Mouse (Mus musculus): ENCODE results near the gene Frat1. TPM values are rescaled to one million over a fixed set of nuclear protein-coding genes. Genes with fewer than 3 reads are reported as not detected.
A peak's percentile ranks its signal among the peaks of the same experiment; 100 is the strongest.

Gene Frat1
- polyA plus RNA-seq, 1 experiment from 2014 or later, result 31.4 TPM

DNA sequence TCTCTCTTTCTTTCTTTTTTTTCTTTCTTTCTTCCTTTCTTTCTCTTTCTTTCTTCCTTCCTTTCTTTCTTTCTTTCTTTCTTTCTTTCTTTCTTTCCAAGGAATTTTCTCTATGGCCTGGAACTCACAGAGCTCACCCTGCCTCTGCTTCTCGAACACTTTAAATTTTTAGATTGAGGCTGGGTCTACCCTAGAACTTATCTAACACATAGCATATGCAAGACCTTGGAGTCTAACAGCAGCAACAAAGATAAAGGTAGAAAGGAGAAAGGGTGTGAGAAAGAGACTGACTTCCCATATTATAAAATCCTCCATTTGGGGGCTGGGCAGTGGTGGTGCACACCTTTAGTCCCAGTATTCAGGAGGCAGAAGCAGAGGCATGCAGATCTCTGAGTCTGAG lies 7.2 kb upstream of the Frat1 start:
- no peak overlapping the region for H3K9ac ChIP-seq (replicated peaks; ENCODE audit: low read depth, low read length)
- H3K27ac ChIP-seq (ENCODE audit: low read depth, low read length), result no peak overlapping the region
- H3K9me3 ChIP-seq (ENCODE audit: control insufficient read depth, low read length), result no peaks in the 10 kb centered on the region
- H3K4me1 ChIP-seq (ENCODE audit: control insufficient read depth, insufficient read depth, low read length), result no peaks in the 10 kb centered on the region
- ATAC-seq (ENCODE audit: low read depth), result no peak
- no peaks in the 10 kb centered on the region for H3K27me3 ChIP-seq (ENCODE audit: control insufficient read depth, insufficient read depth, low read length)
- no peak overlapping the region for H3K4me2 ChIP-seq (ENCODE audit: low read depth, low read length)
- 88% methylated on average over 1 of the region's 1 CpGs for WGBS
- no peak overlapping the region for H3K4me3 ChIP-seq (ENCODE audit: low read depth, low read length)
- H3K36me3 ChIP-seq (ENCODE audit: control insufficient read depth, insufficient read depth, low read length), result no peaks in the 10 kb centered on the region

- H3K36me3 ChIP-seq (ENCODE audit: control insufficient read depth, insufficient read depth, low read length), result no peaks in the 10 kb centered on the region
- no peaks in the 10 kb centered on the region for H3K4me1 ChIP-seq (ENCODE audit: control insufficient read depth, insufficient read depth, low read length)
- H3K4me2 ChIP-seq (ENCODE audit: low read depth, low read length), result no peak overlapping the region
- no peaks in the 10 kb centered on the region for H3K27me3 ChIP-seq (ENCODE audit: control insufficient read depth, insufficient read depth, low read length)
- H3K9me3 ChIP-seq (ENCODE audit: control insufficient read depth, low read length), result no peaks in the 10 kb centered on the region
- 86% methylated on average over 5 of the region's 5 CpGs for WGBS
- H3K9ac ChIP-seq (replicated peaks; ENCODE audit: low read depth, low read length), result no peak overlapping the region
- H3K4me3 ChIP-seq (ENCODE audit: low read depth, low read length), result no peak overlapping the region
- no peak overlapping the region for H3K27ac ChIP-seq (ENCODE audit: low read depth, low read length)
- no peak for ATAC-seq (ENCODE audit: low read depth)
Observed at GRCm38 (mm10) chr19:41824950-41825349, 4.8 kb upstream of the Frat1 start.

- H3K9ac ChIP-seq (replicated peaks; ENCODE audit: low read depth, low read length), result no peak overlapping the region
- no peaks in the 10 kb centered on the region for H3K9me3 ChIP-seq (ENCODE audit: control insufficient read depth, low read length)
- H3K27me3 ChIP-seq (ENCODE audit: control insufficient read depth, insufficient read depth, low read length), result no peaks in the 10 kb centered on the region
- peaks cover 4% of the 10 kb centered on the region for H3K4me1 ChIP-seq (ENCODE audit: control insufficient read depth, insufficient read depth, low read length)
- H3K4me2 ChIP-seq (ENCODE audit: low read depth, low read length), result no peak overlapping the region
- no peaks in the 10 kb centered on the region for H3K36me3 ChIP-seq (ENCODE audit: control insufficient read depth, insufficient read depth, low read length)
- H3K27ac ChIP-seq (ENCODE audit: low read depth, low read length), result no peak overlapping the region
- WGBS, result 50% methylated on average over 3 of the region's 3 CpGs
- no peak overlapping the region for H3K4me3 ChIP-seq (ENCODE audit: low read depth, low read length)
- ATAC-seq (ENCODE audit: low read depth), result no peak
Observed at GRCm38 (mm10) chr19:41826529-41826928, 3.2 kb upstream of the Frat1 start.

DNA sequence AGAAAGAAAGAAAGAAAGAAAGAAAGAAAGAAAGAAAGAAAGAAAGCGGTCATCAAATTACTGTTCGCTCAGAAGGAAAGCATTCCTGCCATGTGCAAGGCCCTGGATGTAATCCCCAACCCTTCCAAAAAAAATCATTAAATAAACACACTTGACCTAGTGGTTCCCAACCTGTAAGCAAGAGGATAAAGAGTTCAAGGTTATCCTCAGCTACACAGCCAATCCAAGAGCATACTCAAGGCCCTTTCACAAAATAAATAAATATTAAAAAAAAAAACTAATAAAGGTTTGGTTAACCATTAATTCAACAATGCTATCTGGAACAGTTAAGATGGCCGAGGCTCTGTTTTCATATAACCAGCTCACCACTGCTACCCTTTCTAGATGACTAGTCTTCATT lies 829 bp upstream of the Frat1 start:
- Histone ChIP-seq H3K27me3 (ENCODE audit: control insufficient read depth, insufficient read depth, low read length) (no peaks in the 10 kb centered on the region), H3K27ac (ENCODE audit: low read depth, low read length) (peak overlapping the region; percentile 91), H3K4me1 (ENCODE audit: control insufficient read depth, insufficient read depth, low read length) (peaks cover 23% of the 10 kb centered on the region), H3K4me3 (ENCODE audit: low read depth, low read length) (peak overlapping the region; percentile 68; the same call in 1 of the 2 replicates), H3K36me3 (ENCODE audit: control insufficient read depth, insufficient read depth, low read length) (no peaks in the 10 kb centered on the region), H3K9me3 (ENCODE audit: control insufficient read depth, low read length) (no peaks in the 10 kb centered on the region), H3K9ac (replicated peaks; ENCODE audit: low read depth, low read length) (0 out of 2 replicates have a peak overlapping the region, but pooled peaks have one; percentile 29), H3K4me2 (ENCODE audit: low read depth, low read length) (peak overlapping the region; percentile 94)
- no peak for ATAC-seq (ENCODE audit: low read depth)
- 70% methylated on average over 3 of the region's 3 CpGs for WGBS

DNA sequence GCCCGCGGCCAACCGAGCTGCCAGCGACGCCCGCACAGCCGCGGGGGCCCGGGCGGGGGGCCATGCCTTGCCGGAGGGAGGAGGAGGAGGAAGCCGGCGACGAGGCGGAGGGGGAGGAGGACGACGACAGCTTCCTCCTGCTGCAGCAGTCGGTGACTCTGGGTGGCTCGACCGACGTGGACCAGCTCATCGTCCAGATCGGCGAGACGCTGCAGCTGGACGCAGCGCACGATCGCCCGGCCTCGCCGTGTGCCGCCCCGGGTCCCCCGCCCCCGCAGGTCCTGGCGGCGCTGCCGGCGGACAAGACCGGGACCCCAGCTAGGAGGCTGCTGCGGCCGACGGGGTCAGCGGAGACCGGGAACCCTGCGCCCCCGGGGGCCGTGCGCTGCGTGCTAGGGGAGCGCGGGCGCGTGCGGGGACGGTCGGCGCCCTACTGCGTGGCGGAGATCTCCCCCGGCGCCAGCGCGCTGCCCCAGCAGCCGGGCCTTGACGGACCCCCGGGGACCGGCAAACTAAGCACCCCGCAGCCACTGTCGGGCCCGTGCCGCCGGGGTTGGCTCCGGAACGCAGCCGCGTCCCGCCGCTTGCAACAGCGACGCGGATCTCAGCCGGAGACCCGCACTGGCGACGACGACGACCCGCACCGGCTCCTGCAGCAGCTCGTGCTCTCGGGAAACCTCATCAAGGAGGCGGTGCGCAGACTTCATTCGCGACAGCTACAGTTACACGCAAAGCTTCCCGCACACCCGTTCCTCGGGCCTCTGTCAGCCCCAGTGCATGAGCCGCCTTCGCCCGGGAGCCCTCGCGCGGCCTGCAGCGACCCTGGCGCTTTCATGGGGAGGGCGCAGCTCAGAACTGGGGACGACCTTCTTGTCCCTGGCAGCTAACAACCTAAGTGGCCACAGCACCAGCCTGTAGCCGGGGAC lies 599 bp downstream of the Frat1 start:
- Histone ChIP-seq H3K4me1 (ENCODE audit: control insufficient read depth, insufficient read depth, low read length) (peaks cover 23% of the 10 kb centered on the region), H3K27ac (ENCODE audit: low read depth, low read length) (peak overlapping the region; percentile 91), H3K4me2 (ENCODE audit: low read depth, low read length) (peak overlapping the region; percentile 94), H3K36me3 (ENCODE audit: control insufficient read depth, insufficient read depth, low read length) (no peaks in the 10 kb centered on the region), H3K27me3 (ENCODE audit: control insufficient read depth, insufficient read depth, low read length) (no peaks in the 10 kb centered on the region), H3K9me3 (ENCODE audit: control insufficient read depth, low read length) (no peaks in the 10 kb centered on the region), H3K4me3 (ENCODE audit: low read depth, low read length) (peak overlapping the region; percentile 68), H3K9ac (replicated peaks; ENCODE audit: low read depth, low read length) (peak overlapping the region; percentile 82)
- under 1% methylated on average over 95 of the region's 112 CpGs for WGBS
- ATAC-seq (ENCODE audit: low read depth), result peak; percentile 50

- Histone ChIP-seq H3K9me3 (ENCODE audit: control insufficient read depth, low read length) (no peaks in the 10 kb centered on the region), H3K27ac (ENCODE audit: low read depth, low read length) (peak overlapping the region; percentile 91), H3K36me3 (ENCODE audit: control insufficient read depth, insufficient read depth, low read length) (no peaks in the 10 kb centered on the region), H3K9ac (replicated peaks; ENCODE audit: low read depth, low read length) (peak overlapping the region; percentile 82), H3K4me1 (ENCODE audit: control insufficient read depth, insufficient read depth, low read length) (peaks cover 27% of the 10 kb centered on the region), H3K4me3 (ENCODE audit: low read depth, low read length) (peak overlapping the region; percentile 68), H3K27me3 (ENCODE audit: control insufficient read depth, insufficient read depth, low read length) (no peaks in the 10 kb centered on the region), H3K4me2 (ENCODE audit: low read depth, low read length) (peak overlapping the region; percentile 94)
- no peak for ATAC-seq (ENCODE audit: low read depth)
- WGBS, result under 1% methylated on average over 19 of the region's 19 CpGs
Observed at GRCm38 (mm10) chr19:41831101-41831570, 1.4 kb downstream of the Frat1 start.

GRCm38 (mm10) chr19:41831718-41832391 lies 2.1 kb downstream of the Frat1 start:
- H3K4me1 ChIP-seq (ENCODE audit: control insufficient read depth, insufficient read depth, low read length), result peaks cover 28% of the 10 kb centered on the region
- H3K27ac ChIP-seq (ENCODE audit: low read depth, low read length), result peak overlapping the region; percentile 58; the same call in 1 of the 2 replicates
- no peaks in the 10 kb centered on the region for H3K9me3 ChIP-seq (ENCODE audit: control insufficient read depth, low read length)
- H3K9ac ChIP-seq (replicated peaks; ENCODE audit: low read depth, low read length), result peak overlapping the region; percentile 82
- ATAC-seq (ENCODE audit: low read depth), result no peak
- H3K27me3 ChIP-seq (ENCODE audit: control insufficient read depth, insufficient read depth, low read length), result no peaks in the 10 kb centered on the region
- WGBS, result 4% methylated on average over 14 of the region's 14 CpGs
- no peaks in the 10 kb centered on the region for H3K36me3 ChIP-seq (ENCODE audit: control insufficient read depth, insufficient read depth, low read length)
- H3K4me3 ChIP-seq (ENCODE audit: low read depth, low read length), result peak overlapping the region; percentile 68
- H3K4me2 ChIP-seq (ENCODE audit: low read depth, low read length), result peak overlapping the region; percentile 94

GRCm38 (mm10) chr19:41832501-41833201 lies 2.9 kb downstream of the Frat1 start:
- no peaks in the 10 kb centered on the region for H3K9me3 ChIP-seq (ENCODE audit: control insufficient read depth, low read length)
- H3K4me3 ChIP-seq (ENCODE audit: low read depth, low read length), result peak overlapping the region; percentile 68
- H3K36me3 ChIP-seq (ENCODE audit: control insufficient read depth, insufficient read depth, low read length), result no peaks in the 10 kb centered on the region
- no peaks in the 10 kb centered on the region for H3K27me3 ChIP-seq (ENCODE audit: control insufficient read depth, insufficient read depth, low read length)
- ATAC-seq (ENCODE audit: low read depth), result no peak
- peak overlapping the region; percentile 34; the same call in 1 of the 2 replicates for H3K9ac ChIP-seq (replicated peaks; ENCODE audit: low read depth, low read length)
- no peak overlapping the region; the same call in 1 of the 2 replicates for H3K27ac ChIP-seq (ENCODE audit: low read depth, low read length)
- peak overlapping the region; percentile 94 for H3K4me2 ChIP-seq (ENCODE audit: low read depth, low read length)
- WGBS, result 64% methylated on average over 13 of the region's 13 CpGs
- peaks cover 28% of the 10 kb centered on the region for H3K4me1 ChIP-seq (ENCODE audit: control insufficient read depth, insufficient read depth, low read length)
